Mouse (Mus musculus): ENCODE results near the gene Mettl14. TPM values are rescaled to one million over a fixed set of nuclear protein-coding genes. Genes with fewer than 3 reads are reported as not detected.
"Not testable (repeated sequence)": the region's sequence is repeated elsewhere in the genome, so short reads cannot be mapped to it uniquely, and the experiment has no call there.

Mettl14 gene
- polyA plus RNA-seq, 1 experiment, result 8.5 TPM

- TF ChIP-seq CTCF (IDR thresholded peaks at IDR 0.05; ENCODE audit: borderline replicate concordance, control insufficient read depth, extremely low read depth, insufficient read depth, low read length, poor library complexity) (no peak), POLR2A (IDR thresholded peaks at IDR 0.05; ENCODE audit: control insufficient read depth, extremely low read depth, insufficient read depth, low read length, poor library complexity) (no peak)
- peaks cover 6% of the 10 kb centered on the region for H3K36me3 ChIP-seq (ENCODE audit: control insufficient read depth, insufficient read depth, low read length)
- H3K4me1 ChIP-seq (replicated peaks; ENCODE audit: control insufficient read depth, insufficient read depth, low read length), result no peaks in the 10 kb centered on the region; the same call in 1 of the 2 replicates
- peak overlapping the region; percentile 79 for H3K4me3 ChIP-seq (ENCODE audit: control insufficient read depth, insufficient read depth, low read length)
- DNase-seq, result no peak
- H3K27ac ChIP-seq (ENCODE audit: control insufficient read depth, insufficient read depth, low read length), result no peak overlapping the region
- no peaks in the 10 kb centered on the region for H3K27me3 ChIP-seq (ENCODE audit: control insufficient read depth, insufficient read depth, low read length)
- WGBS, result 6% methylated on average over 6 of the region's 6 CpGs
Observed at GRCm38 (mm10) chr3:123385118-123385485, 806 bp downstream of the Mettl14 start.

GRCm38 (mm10) chr3:123384435-123384834, 1.5 kb downstream of the Mettl14 start:
- H3K36me3 ChIP-seq (ENCODE audit: control insufficient read depth, insufficient read depth, low read length), result peaks cover 11% of the 10 kb centered on the region
- TF ChIP-seq CTCF (IDR thresholded peaks at IDR 0.05; ENCODE audit: borderline replicate concordance, control insufficient read depth, extremely low read depth, insufficient read depth, low read length, poor library complexity), result no peak
- no peak for TF ChIP-seq POLR2A (IDR thresholded peaks at IDR 0.05; ENCODE audit: control insufficient read depth, extremely low read depth, insufficient read depth, low read length, poor library complexity)
- H3K4me1 ChIP-seq (replicated peaks; ENCODE audit: control insufficient read depth, insufficient read depth, low read length), result no peaks in the 10 kb centered on the region; the same call in 1 of the 2 replicates
- H3K4me3 ChIP-seq (ENCODE audit: control insufficient read depth, insufficient read depth, low read length), result no peak overlapping the region
- DNase-seq, result no peak
- no peaks in the 10 kb centered on the region for H3K27me3 ChIP-seq (ENCODE audit: control insufficient read depth, insufficient read depth, low read length)
- H3K27ac ChIP-seq (ENCODE audit: control insufficient read depth, insufficient read depth, low read length), result no peak overlapping the region
- 93% methylated on average over 7 of the region's 7 CpGs for WGBS

GRCm38 (mm10) chr3:123376562-123376961, 9.3 kb downstream of the Mettl14 start:
- TF ChIP-seq CTCF (IDR thresholded peaks at IDR 0.05; ENCODE audit: borderline replicate concordance, control insufficient read depth, extremely low read depth, insufficient read depth, low read length, poor library complexity), result no peak
- no peak for TF ChIP-seq POLR2A (IDR thresholded peaks at IDR 0.05; ENCODE audit: control insufficient read depth, extremely low read depth, insufficient read depth, low read length, poor library complexity)
- Histone ChIP-seq H3K36me3 (ENCODE audit: control insufficient read depth, insufficient read depth, low read length) (peaks cover 38% of the 10 kb centered on the region), H3K4me1 (replicated peaks; ENCODE audit: control insufficient read depth, insufficient read depth, low read length) (no peaks in the 10 kb centered on the region), H3K4me3 (ENCODE audit: control insufficient read depth, insufficient read depth, low read length) (no peak overlapping the region), H3K27me3 (ENCODE audit: control insufficient read depth, insufficient read depth, low read length) (no peaks in the 10 kb centered on the region), H3K27ac (ENCODE audit: control insufficient read depth, insufficient read depth, low read length) (no peak overlapping the region)
- 95% methylated on average over 3 of the region's 3 CpGs for WGBS
- DNase-seq, result no peak

GRCm38 (mm10) chr3:123371766-123372535, 14.0 kb downstream of the Mettl14 start:
- TF ChIP-seq POLR2A (IDR thresholded peaks at IDR 0.05; ENCODE audit: control insufficient read depth, extremely low read depth, insufficient read depth, low read length, poor library complexity), result no peak
- 0 out of 2 replicates have a peak, but pooled peaks have one; percentile 39 for TF ChIP-seq CTCF (IDR thresholded peaks at IDR 0.05; ENCODE audit: borderline replicate concordance, control insufficient read depth, extremely low read depth, insufficient read depth, low read length, poor library complexity)

GRCm38 (mm10) chr3:123370927-123371326, 15.0 kb downstream of the Mettl14 start:
- no peak overlapping the region for H3K4me3 ChIP-seq (ENCODE audit: control insufficient read depth, insufficient read depth, low read length)
- H3K27ac ChIP-seq (ENCODE audit: control insufficient read depth, insufficient read depth, low read length), result no peak overlapping the region
- no peak for TF ChIP-seq POLR2A (IDR thresholded peaks at IDR 0.05; ENCODE audit: control insufficient read depth, extremely low read depth, insufficient read depth, low read length, poor library complexity)
- no peak for TF ChIP-seq CTCF (IDR thresholded peaks at IDR 0.05; ENCODE audit: borderline replicate concordance, control insufficient read depth, extremely low read depth, insufficient read depth, low read length, poor library complexity)
- DNase-seq, result no peak
- H3K27me3 ChIP-seq (ENCODE audit: control insufficient read depth, insufficient read depth, low read length), result no peaks in the 10 kb centered on the region
- 96% methylated on average over 5 of the region's 5 CpGs for WGBS
- H3K36me3 ChIP-seq (ENCODE audit: control insufficient read depth, insufficient read depth, low read length), result peaks cover 39% of the 10 kb centered on the region
- no peaks in the 10 kb centered on the region for H3K4me1 ChIP-seq (replicated peaks; ENCODE audit: control insufficient read depth, insufficient read depth, low read length)

More at GRCm38 (mm10) chr3:123371766-123372535, 14.0 kb downstream of the Mettl14 start:
- 81% methylated on average over 11 of the region's 11 CpGs for WGBS
- Histone ChIP-seq H3K27ac (ENCODE audit: control insufficient read depth, insufficient read depth, low read length) (no peak overlapping the region), H3K4me3 (ENCODE audit: control insufficient read depth, insufficient read depth, low read length) (no peak overlapping the region), H3K4me1 (replicated peaks; ENCODE audit: control insufficient read depth, insufficient read depth, low read length) (no peaks in the 10 kb centered on the region), H3K36me3 (ENCODE audit: control insufficient read depth, insufficient read depth, low read length) (peaks cover 39% of the 10 kb centered on the region), H3K27me3 (ENCODE audit: control insufficient read depth, insufficient read depth, low read length) (no peaks in the 10 kb centered on the region)
- peak; percentile 9 for DNase-seq

- TF ChIP-seq CTCF (IDR thresholded peaks at IDR 0.05; ENCODE audit: borderline replicate concordance, control insufficient read depth, extremely low read depth, insufficient read depth, low read length, poor library complexity) (no peak), POLR2A (IDR thresholded peaks at IDR 0.05; ENCODE audit: control insufficient read depth, extremely low read depth, insufficient read depth, low read length, poor library complexity) (no peak)
- Histone ChIP-seq H3K4me1 (replicated peaks; ENCODE audit: control insufficient read depth, insufficient read depth, low read length) (no peaks in the 10 kb centered on the region), H3K27me3 (ENCODE audit: control insufficient read depth, insufficient read depth, low read length) (no peaks in the 10 kb centered on the region), H3K27ac (ENCODE audit: control insufficient read depth, insufficient read depth, low read length) (no peak overlapping the region), H3K36me3 (ENCODE audit: control insufficient read depth, insufficient read depth, low read length) (peaks cover 29% of the 10 kb centered on the region), H3K4me3 (ENCODE audit: control insufficient read depth, insufficient read depth, low read length) (no peak overlapping the region)
- 95% methylated on average over 12 of the region's 12 CpGs for WGBS
- DNase-seq, result no peak
Observed at GRCm38 (mm10) chr3:123369161-123369560, 16.7 kb downstream of the Mettl14 start.

GRCm38 (mm10) chr3:123366820-123367219, 19.1 kb downstream of the Mettl14 start:
- H3K27me3 ChIP-seq (ENCODE audit: control insufficient read depth, insufficient read depth, low read length); H3K27ac ChIP-seq (ENCODE audit: control insufficient read depth, insufficient read depth, low read length); H3K4me3 ChIP-seq (ENCODE audit: control insufficient read depth, insufficient read depth, low read length); H3K4me1 ChIP-seq (replicated peaks; ENCODE audit: control insufficient read depth, insufficient read depth, low read length); DNase-seq: not testable (repeated sequence)
- H3K36me3 ChIP-seq (ENCODE audit: control insufficient read depth, insufficient read depth, low read length), result peaks cover 24% of the 10 kb centered on the region
- 94% methylated on average over 2 of the region's 2 CpGs for WGBS
